Mouse (Mus musculus) NIH3T3 (cell line): Measurements from ENCODE around the gene Aanat.

Experiments
- DNase-seq: peaks from one replicate; pipeline ENCODE4 v3.0.0-alpha.2; 2012; ENCODE audit warnings: low read depth

Gene Aanat

GRCm38 (mm10) chr11:116586310-116586709 is at the start of gene Aanat:
Aanat (plus strand) TSS chr11:116586432.
- DNase-seq, result no peak

- no peak for DNase-seq
These were observed 49.5 kb upstream of the Aanat start for GRCm38 (mm10) chr11:116536685-116537084.

- no peak for DNase-seq
These were observed 48.8 kb upstream of the Aanat start for GRCm38 (mm10) chr11:116537388-116537787.

DNA sequence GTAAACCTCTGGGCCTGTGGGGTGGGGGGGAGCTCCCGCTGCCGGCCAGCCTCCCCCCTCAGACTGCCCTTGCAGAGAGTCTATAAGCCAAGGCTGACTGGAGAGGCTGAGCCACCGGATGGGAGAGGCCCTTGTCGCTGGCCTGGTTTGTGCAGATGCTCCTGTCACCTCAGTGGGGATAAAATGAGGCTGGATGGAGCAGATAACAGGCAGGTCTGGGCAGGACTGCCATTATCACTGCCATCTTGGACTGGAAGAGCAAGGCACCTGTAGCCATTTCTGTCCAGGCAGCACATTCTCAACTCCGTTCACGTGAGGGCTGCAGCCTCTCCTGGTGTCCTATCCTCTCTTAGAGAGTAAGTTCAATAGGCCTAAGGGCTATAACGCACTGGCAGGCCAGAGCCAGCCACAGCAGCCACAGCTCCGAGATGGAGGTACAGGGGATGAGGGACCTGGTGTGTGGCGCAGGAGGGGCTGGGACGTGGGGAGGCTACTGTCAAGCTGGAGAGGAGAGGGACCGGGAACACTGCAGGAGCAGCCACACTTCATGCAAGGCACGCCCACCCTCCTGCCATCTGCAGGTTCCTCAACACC is 48.0 kb upstream of the Aanat start:
- DNase-seq, result no peak

GRCm38 (mm10) chr11:116541183-116541582 is 45.0 kb upstream of the Aanat start:
- no peak for DNase-seq

DNA sequence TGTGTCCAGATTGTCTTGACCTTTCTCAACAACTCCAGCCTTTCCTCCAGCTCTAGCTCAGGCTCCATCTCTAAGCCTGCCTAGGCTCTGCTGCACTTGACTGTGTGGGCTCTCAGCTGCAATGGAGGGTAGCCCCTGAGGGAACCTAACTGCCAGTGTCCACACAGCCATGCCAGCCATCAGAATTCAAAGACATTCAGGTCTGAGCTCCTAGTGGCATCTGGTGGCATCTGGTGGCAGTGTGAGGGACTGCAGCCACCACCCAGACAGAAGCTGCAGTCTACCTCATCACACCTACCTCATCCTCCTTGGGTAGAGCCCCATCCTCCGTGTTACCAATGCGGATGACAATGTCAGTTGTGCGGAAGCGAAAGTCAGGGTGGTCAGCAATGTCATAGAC is 43.1 kb upstream of the Aanat start:
- peak; percentile 64 for DNase-seq

DNA sequence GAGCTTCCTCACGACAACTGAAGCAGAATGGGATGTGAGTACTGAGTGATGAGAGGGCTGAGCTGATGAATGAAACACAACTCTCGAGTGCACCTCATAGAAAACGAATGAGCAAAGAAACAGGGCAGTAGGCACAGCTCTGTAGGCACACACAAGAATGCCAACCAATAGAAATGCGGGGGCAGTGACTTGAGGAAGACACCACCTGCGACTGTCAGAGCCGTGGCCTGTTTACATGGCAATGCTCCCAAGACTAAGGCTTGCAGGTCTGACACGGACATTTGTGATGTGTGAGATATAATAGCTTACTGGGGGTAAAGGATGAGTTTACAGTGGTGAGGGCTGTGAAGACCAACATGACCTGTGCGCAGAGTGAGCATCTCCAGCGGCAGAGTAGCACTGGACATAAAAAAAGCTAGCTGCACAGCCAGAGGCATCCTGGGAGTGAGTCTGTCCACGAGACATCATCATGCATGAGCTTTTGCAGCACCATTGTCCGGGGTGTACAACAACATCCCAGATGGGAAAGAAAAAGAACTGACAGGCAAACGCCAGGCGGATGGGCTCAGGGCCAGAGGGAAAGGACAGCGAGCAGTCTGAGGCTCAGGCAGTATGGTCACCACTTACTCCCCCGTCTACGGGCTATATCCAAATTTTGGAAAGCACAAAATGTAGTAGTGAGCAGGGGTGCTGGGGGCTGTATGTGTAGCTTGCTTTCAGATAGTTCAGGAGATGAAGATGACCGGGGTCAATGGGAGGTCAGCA is 38.8 kb upstream of the Aanat start:
- DNase-seq, result no peak

GRCm38 (mm10) chr11:116548780-116549179 is 37.5 kb upstream of the Aanat start:
- DNase-seq, result no peak

GRCm38 (mm10) chr11:116549273-116550038 is 36.8 kb upstream of the Aanat start:
- DNase-seq, result no peak

DNA sequence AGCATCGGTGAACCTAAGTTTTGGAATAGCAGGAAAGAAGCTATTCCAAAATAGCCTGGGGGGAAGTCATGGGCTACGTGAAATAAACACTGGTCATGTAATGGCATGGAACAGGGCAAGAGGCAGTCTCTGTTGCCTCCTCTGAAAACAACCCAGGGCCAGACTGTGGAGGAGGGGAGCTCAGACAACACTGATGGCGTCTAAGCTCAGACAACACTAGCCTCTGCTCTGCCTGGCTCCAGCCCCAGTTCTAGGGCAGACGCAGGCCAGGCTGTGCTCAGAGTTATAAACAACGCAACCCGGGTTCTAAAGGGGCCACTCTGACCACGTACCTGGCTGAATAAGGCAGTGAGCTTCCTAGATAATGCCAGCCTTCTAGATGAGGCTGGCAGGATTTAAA is 35.5 kb upstream of the Aanat start:
- no peak for DNase-seq

GRCm38 (mm10) chr11:116552194-116552593 is 34.0 kb upstream of the Aanat start:
- no peak for DNase-seq

DNA sequence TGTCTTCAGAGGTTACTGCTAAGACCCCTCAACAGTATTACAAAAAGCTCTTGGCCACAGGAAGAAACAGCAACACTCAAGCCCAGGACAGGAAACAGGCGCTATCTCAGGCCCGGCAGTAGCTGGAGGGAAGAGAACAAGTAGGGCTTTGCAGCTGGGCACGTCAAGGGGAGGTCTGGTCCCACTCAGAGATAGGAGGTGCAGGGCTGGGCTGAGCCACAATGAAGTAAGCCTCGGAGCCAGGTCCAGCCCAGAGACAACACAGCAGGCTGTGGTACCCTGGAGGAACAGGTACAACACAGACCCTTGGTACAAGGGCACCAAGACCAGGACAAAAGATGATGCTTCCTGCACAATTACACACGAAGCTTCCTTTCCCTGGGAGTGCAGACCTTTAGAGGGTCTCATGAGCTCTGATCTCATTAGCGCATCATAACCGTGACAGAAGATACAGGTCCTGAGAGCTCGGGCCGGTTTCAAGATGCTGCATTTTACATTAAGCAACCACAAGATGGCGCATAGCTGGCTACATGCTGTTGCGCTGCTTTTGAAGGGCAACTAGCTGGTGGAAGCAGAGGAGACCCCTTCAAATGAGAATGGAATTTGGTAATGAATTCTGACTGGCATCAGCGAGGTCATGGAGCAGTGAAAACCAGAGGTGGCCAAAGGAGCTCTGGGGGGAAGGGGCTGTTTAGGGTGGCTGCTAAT is 31.9 kb upstream of the Aanat start:
- peak; percentile 79 for DNase-seq

GRCm38 (mm10) chr11:116555572-116555971 is 30.7 kb upstream of the Aanat start:
- no peak for DNase-seq

DNA sequence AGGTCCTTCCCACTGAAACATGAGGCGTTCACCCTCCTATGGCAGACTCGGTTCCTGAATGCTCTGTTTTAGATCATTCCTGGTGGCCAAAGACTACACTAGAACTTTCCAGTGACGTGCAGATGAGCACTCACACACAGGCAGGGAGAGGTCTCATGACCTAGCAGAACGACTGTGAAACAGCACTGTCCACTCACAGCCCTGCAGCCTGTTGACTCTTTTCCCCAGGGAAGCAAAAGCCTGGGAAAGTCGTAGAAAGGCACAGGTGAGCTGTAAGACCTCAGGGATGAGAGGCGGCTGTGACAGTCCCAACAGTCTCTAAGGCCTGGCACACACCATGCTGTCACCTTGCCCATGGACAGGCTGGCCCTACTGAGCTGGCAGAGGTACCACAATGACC is 29.9 kb upstream of the Aanat start:
- DNase-seq, result no peak

- no peak for DNase-seq
These were observed 20.8 kb upstream of the Aanat start for GRCm38 (mm10) chr11:116565283-116566041.

GRCm38 (mm10) chr11:116567531-116567930 is 18.7 kb upstream of the Aanat start:
- DNase-seq, result no peak

- no peak for DNase-seq
These were observed 15.4 kb upstream of the Aanat start for GRCm38 (mm10) chr11:116570821-116571220.

DNA sequence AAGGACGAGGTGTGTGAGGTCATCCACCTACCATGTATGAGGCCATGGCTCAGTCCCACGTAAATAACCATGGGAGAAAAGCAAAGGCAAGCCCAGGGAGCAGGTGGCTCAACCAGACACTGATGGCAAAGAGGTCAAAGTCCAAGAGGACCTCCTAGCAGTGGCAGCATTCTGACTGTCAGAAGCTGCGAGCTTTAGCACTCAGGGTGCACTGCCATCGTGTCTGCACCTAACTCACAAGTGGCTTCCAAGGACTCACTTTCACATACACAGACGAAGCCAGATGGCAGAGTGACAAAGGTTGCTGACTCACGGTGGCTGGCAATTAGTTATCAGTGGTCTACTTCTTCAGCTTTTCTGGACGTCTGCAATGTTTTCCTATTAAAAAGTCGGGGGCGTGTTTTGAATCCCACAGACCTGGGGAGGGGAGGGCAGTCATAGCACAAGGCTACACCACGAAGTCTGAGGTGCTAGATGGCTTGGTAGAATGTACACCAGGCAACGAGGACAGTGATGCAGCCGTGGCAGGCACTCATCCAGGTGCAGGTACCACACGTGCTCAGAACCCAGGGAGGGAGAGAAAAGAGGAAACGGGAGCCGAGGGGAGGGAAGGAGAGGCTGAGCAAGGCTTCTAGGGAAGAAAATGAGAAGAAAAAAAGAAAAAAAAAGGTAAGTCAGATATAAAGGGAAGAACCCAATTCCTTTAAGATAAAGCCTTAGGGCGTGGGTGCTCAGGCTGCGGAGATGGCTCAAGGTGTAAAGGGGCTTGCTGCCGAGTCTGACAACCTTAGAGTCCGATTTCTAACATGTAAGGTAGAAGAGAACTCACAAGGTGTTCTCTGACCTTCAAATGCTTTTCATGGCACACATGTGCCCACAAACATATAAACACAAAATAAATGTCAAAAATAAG is 14.2 kb upstream of the Aanat start:
- DNase-seq, result peak; percentile 43

- DNase-seq, result peak; percentile 50
These were observed 13.3 kb upstream of the Aanat start for GRCm38 (mm10) chr11:116572756-116573543.

- no peak for DNase-seq
These were observed 11.7 kb upstream of the Aanat start for GRCm38 (mm10) chr11:116574486-116574885.
